Mouse (Mus musculus): ENCODE data around the gene Tspan33. TPM values are rescaled to one million over a fixed set of nuclear protein-coding genes. Genes with fewer than 3 reads are reported as not detected.

The Tspan33 gene
- polyA plus RNA-seq, 1 experiment from 2014 or later: 5.0 TPM

GRCm38 (mm10) chr6:29694375-29695289, 610 bp downstream of the Tspan33 start:
- Histone ChIP-seq H3K9me3 (ENCODE audit: control insufficient read depth, low read length) (no peaks in the 10 kb centered on the region), H3K4me2 (ENCODE audit: low read depth) (peak overlapping the region; percentile 100), H3K36me3 (ENCODE audit: control insufficient read depth, insufficient read depth, low read length) (no peaks in the 10 kb centered on the region), H3K4me1 (ENCODE audit: control insufficient read depth, insufficient read depth, low read length) (0 out of 2 replicates have a peak, but pooled peaks cover 2% of the 10 kb centered on the region), H3K4me3 (ENCODE audit: low read depth, low read length) (peak overlapping the region; percentile 78), H3K27ac (ENCODE audit: low read depth, low read length) (no peak overlapping the region), H3K9ac (ENCODE audit: low read length) (peak overlapping the region; percentile 78), H3K27me3 (ENCODE audit: control insufficient read depth, insufficient read depth, low read length) (peaks cover 15% of the 10 kb centered on the region; the same call in 1 of the 2 replicates)
- ATAC-seq (ENCODE audit: insufficient read depth, low FRiP score, low TSS enrichment): peak; percentile 52
- no peak for DNase-seq (ENCODE audit: low spot score)
- WGBS: 2% methylated on average over 32 of the region's 35 CpGs

- H3K27ac ChIP-seq (ENCODE audit: low read depth, low read length): no peak overlapping the region
- ATAC-seq (ENCODE audit: insufficient read depth, low FRiP score, low TSS enrichment) (no peak), DNase-seq (ENCODE audit: low spot score) (no peak)
- H3K4me3 ChIP-seq (ENCODE audit: low read depth, low read length): no peak overlapping the region
- H3K4me1 ChIP-seq (ENCODE audit: control insufficient read depth, insufficient read depth, low read length): 0 out of 2 replicates have a peak, but pooled peaks cover 2% of the 10 kb centered on the region
- H3K9me3 ChIP-seq (ENCODE audit: control insufficient read depth, low read length): no peaks in the 10 kb centered on the region
- no peak overlapping the region for H3K4me2 ChIP-seq (ENCODE audit: low read depth)
- no peak overlapping the region; the same call in 1 of the 2 replicates for H3K9ac ChIP-seq (ENCODE audit: low read length)
- H3K36me3 ChIP-seq (ENCODE audit: control insufficient read depth, insufficient read depth, low read length): no peaks in the 10 kb centered on the region
- WGBS: 64% methylated on average over 3 of the region's 3 CpGs
- H3K27me3 ChIP-seq (ENCODE audit: control insufficient read depth, insufficient read depth, low read length): peaks cover 15% of the 10 kb centered on the region; the same call in 1 of the 2 replicates
These were observed 1.3 kb downstream of the Tspan33 start for GRCm38 (mm10) chr6:29695290-29695674.

GRCm38 (mm10) chr6:29695975-29696374, 2.0 kb downstream of the Tspan33 start:
- Histone ChIP-seq H3K9ac (ENCODE audit: low read length) (no peak overlapping the region), H3K27me3 (ENCODE audit: control insufficient read depth, insufficient read depth, low read length) (peaks cover 15% of the 10 kb centered on the region; the same call in 1 of the 2 replicates), H3K4me1 (ENCODE audit: control insufficient read depth, insufficient read depth, low read length) (0 out of 2 replicates have a peak, but pooled peaks cover 2% of the 10 kb centered on the region), H3K4me2 (ENCODE audit: low read depth) (no peak overlapping the region), H3K9me3 (ENCODE audit: control insufficient read depth, low read length) (no peaks in the 10 kb centered on the region), H3K27ac (ENCODE audit: low read depth, low read length) (no peak overlapping the region), H3K4me3 (ENCODE audit: low read depth, low read length) (no peak overlapping the region), H3K36me3 (ENCODE audit: control insufficient read depth, insufficient read depth, low read length) (no peaks in the 10 kb centered on the region)
- no peak for DNase-seq (ENCODE audit: low spot score)
- no peak for ATAC-seq (ENCODE audit: insufficient read depth, low FRiP score, low TSS enrichment)
- 76% methylated on average over 7 of the region's 7 CpGs for WGBS

- Histone ChIP-seq H3K36me3 (ENCODE audit: control insufficient read depth, insufficient read depth, low read length) (no peaks in the 10 kb centered on the region), H3K4me1 (ENCODE audit: control insufficient read depth, insufficient read depth, low read length) (0 out of 2 replicates have a peak, but pooled peaks cover 2% of the 10 kb centered on the region), H3K9me3 (ENCODE audit: control insufficient read depth, low read length) (no peaks in the 10 kb centered on the region), H3K4me2 (ENCODE audit: low read depth) (no peak overlapping the region), H3K9ac (ENCODE audit: low read length) (no peak overlapping the region), H3K27me3 (ENCODE audit: control insufficient read depth, insufficient read depth, low read length) (peaks cover 12% of the 10 kb centered on the region; the same call in 1 of the 2 replicates), H3K27ac (ENCODE audit: low read depth, low read length) (no peak overlapping the region), H3K4me3 (ENCODE audit: low read depth, low read length) (no peak overlapping the region)
- DNase-seq (ENCODE audit: low spot score) (no peak), ATAC-seq (ENCODE audit: insufficient read depth, low FRiP score, low TSS enrichment) (no peak)
These were observed 3.1 kb downstream of the Tspan33 start for GRCm38 (mm10) chr6:29697139-29697538.

GRCm38 (mm10) chr6:29697548-29697947, 3.5 kb downstream of the Tspan33 start:
- Histone ChIP-seq H3K4me2 (ENCODE audit: low read depth) (no peak overlapping the region), H3K27me3 (ENCODE audit: control insufficient read depth, insufficient read depth, low read length) (peaks cover 12% of the 10 kb centered on the region; the same call in 1 of the 2 replicates), H3K36me3 (ENCODE audit: control insufficient read depth, insufficient read depth, low read length) (no peaks in the 10 kb centered on the region), H3K4me3 (ENCODE audit: low read depth, low read length) (no peak overlapping the region), H3K27ac (ENCODE audit: low read depth, low read length) (no peak overlapping the region), H3K4me1 (ENCODE audit: control insufficient read depth, insufficient read depth, low read length) (0 out of 2 replicates have a peak, but pooled peaks cover 2% of the 10 kb centered on the region), H3K9ac (ENCODE audit: low read length) (no peak overlapping the region), H3K9me3 (ENCODE audit: control insufficient read depth, low read length) (no peaks in the 10 kb centered on the region)
- DNase-seq (ENCODE audit: low spot score) (no peak), ATAC-seq (ENCODE audit: insufficient read depth, low FRiP score, low TSS enrichment) (no peak)
- 59% methylated on average over 3 of the region's 3 CpGs for WGBS

- no peaks in the 10 kb centered on the region for H3K9me3 ChIP-seq (ENCODE audit: control insufficient read depth, low read length)
- no peak overlapping the region for H3K4me3 ChIP-seq (ENCODE audit: low read depth, low read length)
- DNase-seq (ENCODE audit: low spot score): no peak
- WGBS: 93% methylated on average over 7 of the region's 7 CpGs
- no peak overlapping the region for H3K4me2 ChIP-seq (ENCODE audit: low read depth)
- no peak overlapping the region for H3K9ac ChIP-seq (ENCODE audit: low read length)
- H3K4me1 ChIP-seq (ENCODE audit: control insufficient read depth, insufficient read depth, low read length): no peaks in the 10 kb centered on the region
- no peak for ATAC-seq (ENCODE audit: insufficient read depth, low FRiP score, low TSS enrichment)
- no peaks in the 10 kb centered on the region for H3K36me3 ChIP-seq (ENCODE audit: control insufficient read depth, insufficient read depth, low read length)
- peaks cover 6% of the 10 kb centered on the region; the same call in 1 of the 2 replicates for H3K27me3 ChIP-seq (ENCODE audit: control insufficient read depth, insufficient read depth, low read length)
- no peak overlapping the region for H3K27ac ChIP-seq (ENCODE audit: low read depth, low read length)
These were observed 5.2 kb downstream of the Tspan33 start for GRCm38 (mm10) chr6:29699085-29699745.

- Histone ChIP-seq H3K9me3 (ENCODE audit: control insufficient read depth, low read length) (no peaks in the 10 kb centered on the region), H3K9ac (ENCODE audit: low read length) (no peak overlapping the region), H3K4me2 (ENCODE audit: low read depth) (no peak overlapping the region), H3K4me3 (ENCODE audit: low read depth, low read length) (no peak overlapping the region), H3K27me3 (ENCODE audit: control insufficient read depth, insufficient read depth, low read length) (no peaks in the 10 kb centered on the region), H3K4me1 (ENCODE audit: control insufficient read depth, insufficient read depth, low read length) (no peaks in the 10 kb centered on the region), H3K27ac (ENCODE audit: low read depth, low read length) (no peak overlapping the region), H3K36me3 (ENCODE audit: control insufficient read depth, insufficient read depth, low read length) (no peaks in the 10 kb centered on the region)
- ATAC-seq (ENCODE audit: insufficient read depth, low FRiP score, low TSS enrichment) (no peak), DNase-seq (ENCODE audit: low spot score) (no peak)
- 64% methylated on average over 6 of the region's 6 CpGs for WGBS
These were observed 7.0 kb downstream of the Tspan33 start for GRCm38 (mm10) chr6:29701051-29701450.

- no peak for DNase-seq (ENCODE audit: low spot score)
- no peak for ATAC-seq (ENCODE audit: insufficient read depth, low FRiP score, low TSS enrichment)
- H3K27ac ChIP-seq (ENCODE audit: low read depth, low read length): no peak overlapping the region
- H3K4me2 ChIP-seq (ENCODE audit: low read depth): no peak overlapping the region
- no peaks in the 10 kb centered on the region for H3K4me1 ChIP-seq (ENCODE audit: control insufficient read depth, insufficient read depth, low read length)
- no peaks in the 10 kb centered on the region for H3K27me3 ChIP-seq (ENCODE audit: control insufficient read depth, insufficient read depth, low read length)
- 82% methylated on average over 3 of the region's 3 CpGs for WGBS
- no peaks in the 10 kb centered on the region for H3K36me3 ChIP-seq (ENCODE audit: control insufficient read depth, insufficient read depth, low read length)
- no peak overlapping the region for H3K4me3 ChIP-seq (ENCODE audit: low read depth, low read length)
- no peak overlapping the region for H3K9ac ChIP-seq (ENCODE audit: low read length)
- no peaks in the 10 kb centered on the region for H3K9me3 ChIP-seq (ENCODE audit: control insufficient read depth, low read length)
These were observed 8.1 kb downstream of the Tspan33 start for GRCm38 (mm10) chr6:29702126-29702525.

Measured in neural tube, embryonic 11.5 days (tissue).